Mouse (Mus musculus): ENCODE measurements around the gene Tm4sf4.

DNA sequence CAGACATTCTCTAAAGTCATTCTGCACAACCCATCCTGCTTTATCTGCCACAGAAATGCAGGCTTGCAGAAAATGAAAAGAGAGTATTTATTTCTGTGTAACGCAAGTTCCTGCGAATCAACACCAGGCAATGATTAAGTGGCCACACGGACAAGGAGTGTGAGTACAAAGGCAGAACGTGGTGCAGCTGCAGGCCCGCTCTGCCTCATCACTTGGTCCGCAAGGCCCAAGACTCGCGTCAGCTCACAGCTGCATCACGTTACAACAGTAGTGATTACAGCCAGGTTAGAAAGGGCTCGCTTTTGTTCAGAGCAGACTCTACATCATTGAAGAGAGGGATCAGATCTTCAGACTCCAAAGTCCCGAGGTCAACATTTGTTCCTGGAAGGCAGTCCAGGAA is 33.5 kb downstream of the Tm4sf4 start:
- TF ChIP-seq CTCF (conservative IDR thresholded peaks at IDR 0.05; ENCODE audit: insufficient read depth, insufficient read length, low read depth, low read length) (no peak), POLR2A (IDR thresholded peaks at IDR 0.05; ENCODE audit: low read depth, low read length) (no peak)

Data from kidney, adult 2 months (tissue).